Mouse (Mus musculus) midbrain, postnatal 0 days (tissue): ENCODE results near the gene Olfr1054. TPM values are rescaled to one million over a fixed set of nuclear protein-coding genes. Genes with fewer than 3 reads are reported as not detected.

Source experiments
- ATAC-seq: fragments of 200-750 bp; cut with Nextera tagmentation; 2 replicates; pipeline ENCODE4 v1.8.0; 2017; ENCODE audit warnings: moderate number of reproducible peaks, mild to moderate bottlenecking, moderate TSS enrichment, moderate library complexity; ENCODE audit not compliant: low FRiP score
- DNase-seq: peaks from one replicate; pipeline ENCODE4 v3.0.0-alpha.2; 2015; ENCODE audit warnings: low spot score
- H3K27ac ChIP-seq: fragments of 300-500 bp; sonication (generic); 2 replicates; pipeline ENCODE4 v1.5.1; 2014; ENCODE audit warnings: low read depth, mild to moderate bottlenecking, low read length, mixed read lengths
- H3K27me3 ChIP-seq: fragments of 300-500 bp; sonication (generic); 2 replicates; pipeline ENCODE4 v1.6.1; 2014; ENCODE audit warnings: low read length, control low read depth, mixed read lengths; ENCODE audit not compliant: insufficient read depth
- H3K36me3 ChIP-seq: fragments of 300-500 bp; sonication (generic); 2 replicates; pipeline ENCODE4 v1.6.1; 2014; ENCODE audit warnings: low read length, control low read depth, mixed read lengths; ENCODE audit not compliant: insufficient read depth
- H3K4me1 ChIP-seq: fragments of 300-500 bp; sonication (generic); 2 replicates; pipeline ENCODE4 v1.6.1; 2014; ENCODE audit warnings: mild to moderate bottlenecking, control low read depth, antibody characterized with exemption, low read length, mixed read lengths; ENCODE audit not compliant: insufficient read depth
- H3K4me2 ChIP-seq: fragments of 300-500 bp; sonication (generic); 2 replicates; pipeline ENCODE4 v1.6.1; 2014; ENCODE audit warnings: low read depth, mild to moderate bottlenecking, low read length, mixed read lengths; ENCODE audit not compliant: poor library complexity, severe bottlenecking
- H3K4me3 ChIP-seq: fragments of 300-500 bp; sonication (generic); 2 replicates; pipeline ENCODE4 v1.5.1; 2014; ENCODE audit warnings: low read depth, mild to moderate bottlenecking, low read length, moderate library complexity
- H3K9ac ChIP-seq: fragments of 300-500 bp; sonication (generic); replicated peaks from 2 replicates; pipeline ENCODE4 v1.6.1; 2014; ENCODE audit warnings: mild to moderate bottlenecking, low read length, moderate library complexity, mixed read lengths; ENCODE audit not compliant: poor library complexity, severe bottlenecking
- H3K9me3 ChIP-seq: fragments of 300-500 bp; sonication (generic); 2 replicates; pipeline ENCODE4 v1.6.1; 2016; ENCODE audit warnings: low read length, control low read depth
- CTCF ChIP-seq: IDR thresholded peaks from 2 replicates; pipeline ENCODE4 v1.5.1; 2016; ENCODE audit warnings: antibody characterized with exemption, mild to moderate bottlenecking
- WGBS: fragments of 180-500 bp; shearing (Covaris S2); extraction: QIAGEN DNeasy Blood & Tissue Kit; methylation state at CpG from one replicate; pipeline ENCODE4 v1.1.7; 2014; 5-methylcytosine and 5-hydroxymethylcytosine counted together
- polyA plus RNA-seq: library from polyadenylated mRNA; unstranded; fragments of >200 nt; fragmentation: Nextera tagmentation; extraction: Ambion mirVana; gene quantifications from 2 replicates; pipeline ENCODE4 v1.2.1, GENCODE M21; 2015
- total RNA-seq: library from RNA; depleted of rRNA; stranded (reverse); fragments of >200 nt; gene quantifications from 2 replicates; pipeline ENCODE4 v1.2.3, GENCODE M21; 2014; rRNA removed

Gene Olfr1054
- total and polyA plus RNA-seq, 2 experiments from 2014 or later, result not detected

GRCm38 (mm10) chr2:86315184-86315583 is 20.0 kb downstream of the Olfr1054 start, which contains the start of gene Olfr1053:
Gene Olfr1053 (minus strand): TSS chr2:86315284.
- no peak for TF ChIP-seq CTCF
- no peaks in the 10 kb centered on the region for H3K9me3 ChIP-seq
- no peaks in the 10 kb centered on the region for H3K36me3 ChIP-seq
- H3K4me2 ChIP-seq, result no peak within 1 kb of the TSS
- H3K4me1 ChIP-seq, result no peaks in the 10 kb centered on the region
- ATAC-seq, result no peak
- H3K27ac ChIP-seq, result no peak within 1 kb of the TSS
- DNase-seq, result no peak
- no peak within 1 kb of the TSS for H3K9ac ChIP-seq
- no peaks in the 10 kb centered on the region for H3K27me3 ChIP-seq
- no peak within 1 kb of the TSS for H3K4me3 ChIP-seq
- 67% methylated on average over 3 of the region's 3 CpGs for WGBS

DNA sequence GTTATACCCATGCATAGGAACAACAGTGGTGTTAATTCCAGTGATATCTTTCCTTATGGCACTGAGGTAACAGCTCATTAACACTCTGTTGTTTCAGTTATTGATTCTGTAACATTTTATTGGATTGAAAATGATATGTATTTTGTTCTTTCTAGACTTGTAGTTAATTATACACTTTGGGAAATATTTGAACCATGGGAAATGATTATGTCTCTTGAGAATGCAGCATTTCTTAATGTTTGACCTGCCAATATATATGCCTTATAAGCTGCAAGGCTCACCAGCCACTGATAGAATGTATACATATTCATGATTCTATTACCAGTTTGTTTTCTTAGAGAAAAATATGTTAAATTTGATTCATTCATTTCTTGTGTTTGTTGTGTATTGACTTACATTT is 43.1 kb downstream of the Olfr1054 start, which contains the start of gene Olfr1052:
Olfr1052 (plus strand) TSS at position 301 of the 400 bp plus-strand sequence.
- H3K36me3 ChIP-seq, result no peaks in the 10 kb centered on the region
- H3K4me3 ChIP-seq, result no peak within 1 kb of the TSS
- H3K4me1 ChIP-seq, result no peaks in the 10 kb centered on the region
- no peak for TF ChIP-seq CTCF
- ATAC-seq (no peak), DNase-seq (no peak)
- no peak within 1 kb of the TSS for H3K27ac ChIP-seq
- no peaks in the 10 kb centered on the region for H3K9me3 ChIP-seq
- no peak within 1 kb of the TSS for H3K9ac ChIP-seq
- H3K4me2 ChIP-seq, result no peak within 1 kb of the TSS
- H3K27me3 ChIP-seq, result no peaks in the 10 kb centered on the region

Other genes with a start within 250 kb of the Olfr1054 start
- gene Olfr1037, start 248.0 kb downstream of the Olfr1054 start, total RNA-seq, result not detected in 2 replicates
- gene Olfr1037, start 248.0 kb downstream of the Olfr1054 start, polyA plus RNA-seq, result not detected in 2 replicates
- gene Olfr1039, start 199.5 kb downstream of the Olfr1054 start, total RNA-seq, result not detected in 2 replicates
- gene Olfr1039, start 199.5 kb downstream of the Olfr1054 start, polyA plus RNA-seq, result not detected in 2 replicates
- gene Olfr1040, start 188.7 kb downstream of the Olfr1054 start, total RNA-seq, result not detected in 2 replicates
- not detected in 2 replicates for gene Olfr1040, start 188.7 kb downstream of the Olfr1054 start, polyA plus RNA-seq
- gene Olfr1042, start 173.6 kb downstream of the Olfr1054 start, total RNA-seq, result not detected in 2 replicates
- not detected in 2 replicates for gene Olfr1042, start 173.6 kb downstream of the Olfr1054 start, polyA plus RNA-seq
- not detected in 2 replicates for gene Olfr1043, start 167.9 kb downstream of the Olfr1054 start, total RNA-seq
- not detected in 2 replicates for gene Olfr1043, start 167.9 kb downstream of the Olfr1054 start, polyA plus RNA-seq
- not detected in 2 replicates for gene Olfr1044, start 157.6 kb downstream of the Olfr1054 start, total RNA-seq
- not detected in 2 replicates for gene Olfr1044, start 157.6 kb downstream of the Olfr1054 start, polyA plus RNA-seq
- gene Olfr52, start 149.8 kb downstream of the Olfr1054 start, total RNA-seq, result not detected in 2 replicates
- not detected in 2 replicates for gene Olfr52, start 149.8 kb downstream of the Olfr1054 start, polyA plus RNA-seq
- gene Olfr1045, start 132.4 kb downstream of the Olfr1054 start, total RNA-seq, result not detected in 2 replicates
- gene Olfr1045, start 132.4 kb downstream of the Olfr1054 start, polyA plus RNA-seq, result not detected in 2 replicates
- not detected in 2 replicates for gene Olfr1046, start 116.1 kb downstream of the Olfr1054 start, total RNA-seq
- gene Olfr1046, start 116.1 kb downstream of the Olfr1054 start, polyA plus RNA-seq, result not detected in 2 replicates
- gene Olfr1047, start 104.0 kb downstream of the Olfr1054 start, total RNA-seq, result not detected in 2 replicates
- not detected in 2 replicates for gene Olfr1047, start 104.0 kb downstream of the Olfr1054 start, polyA plus RNA-seq
- gene Olfr1048, start 95.1 kb downstream of the Olfr1054 start, total RNA-seq, result not detected in 2 replicates
- not detected in 2 replicates for gene Olfr1048, start 95.1 kb downstream of the Olfr1054 start, polyA plus RNA-seq
- gene Olfr1049, start 77.1 kb downstream of the Olfr1054 start, total RNA-seq, result not detected in 2 replicates
- gene Olfr1049, start 77.1 kb downstream of the Olfr1054 start, polyA plus RNA-seq, result not detected in 2 replicates
- not detected in 2 replicates for gene Olfr1051, start 56.3 kb downstream of the Olfr1054 start, total RNA-seq
- not detected in 2 replicates for gene Olfr1051, start 56.3 kb downstream of the Olfr1054 start, polyA plus RNA-seq
- gene Olfr1052, start 43.0 kb downstream of the Olfr1054 start, total RNA-seq, result not detected in 2 replicates
- not detected in 2 replicates for gene Olfr1052, start 43.0 kb downstream of the Olfr1054 start, polyA plus RNA-seq
- not detected in 2 replicates for gene Olfr1053, start 20.1 kb downstream of the Olfr1054 start, total RNA-seq
- gene Olfr1053, start 20.1 kb downstream of the Olfr1054 start, polyA plus RNA-seq, result not detected in 2 replicates
- not detected in 2 replicates for gene Olfr1055, start 14.9 kb upstream of the Olfr1054 start, total RNA-seq
- gene Olfr1055, start 14.9 kb upstream of the Olfr1054 start, polyA plus RNA-seq, result not detected in 2 replicates
- gene Olfr1056, start 27.0 kb upstream of the Olfr1054 start, total RNA-seq, result not detected in 2 replicates
- not detected in 2 replicates for gene Olfr1056, start 27.0 kb upstream of the Olfr1054 start, polyA plus RNA-seq
- gene Olfr1057, start 43.0 kb upstream of the Olfr1054 start, total RNA-seq, result not detected in 2 replicates
- not detected in 2 replicates for gene Olfr1057, start 43.0 kb upstream of the Olfr1054 start, polyA plus RNA-seq
- gene Olfr1058, start 53.1 kb upstream of the Olfr1054 start, total RNA-seq, result not detected in 2 replicates
- not detected in 2 replicates for gene Olfr1058, start 53.1 kb upstream of the Olfr1054 start, polyA plus RNA-seq
- gene Olfr1061, start 78.6 kb upstream of the Olfr1054 start, total RNA-seq, result not detected in 2 replicates
- not detected in 2 replicates for gene Olfr1061, start 78.6 kb upstream of the Olfr1054 start, polyA plus RNA-seq
- gene Olfr1062, start 91.3 kb upstream of the Olfr1054 start, total RNA-seq, result not detected in 2 replicates
- gene Olfr1062, start 91.3 kb upstream of the Olfr1054 start, polyA plus RNA-seq, result not detected in 2 replicates
- not detected in 2 replicates for gene Olfr1065, start 115.2 kb upstream of the Olfr1054 start, total RNA-seq
- not detected in 2 replicates for gene Olfr1065, start 115.2 kb upstream of the Olfr1054 start, polyA plus RNA-seq
- not detected in 2 replicates for gene Olfr1066, start 120.8 kb upstream of the Olfr1054 start, total RNA-seq
- gene Olfr1066, start 120.8 kb upstream of the Olfr1054 start, polyA plus RNA-seq, result not detected in 2 replicates
- gene Olfr228, start 152.0 kb upstream of the Olfr1054 start, total RNA-seq, result not detected in 2 replicates
- gene Olfr228, start 152.0 kb upstream of the Olfr1054 start, polyA plus RNA-seq, result not detected in 2 replicates
- not detected in 2 replicates for gene Olfr1076, start 173.0 kb upstream of the Olfr1054 start, total RNA-seq
- gene Olfr1076, start 173.0 kb upstream of the Olfr1054 start, polyA plus RNA-seq, result not detected in 2 replicates
- not detected in 2 replicates for gene Olfr1079, start 207.0 kb upstream of the Olfr1054 start, total RNA-seq
- not detected in 2 replicates for gene Olfr1079, start 207.0 kb upstream of the Olfr1054 start, polyA plus RNA-seq
- gene Olfr1080, start 222.8 kb upstream of the Olfr1054 start, total RNA-seq, result not detected in 2 replicates
- not detected in 2 replicates for gene Olfr1080, start 222.8 kb upstream of the Olfr1054 start, polyA plus RNA-seq